Mouse (Mus musculus) kidney, postnatal 25 days (tissue): ENCODE results near the gene Scfd2.

Experiments
- DNase-seq, 2 experiments: peaks; one replicate each; pipeline ENCODE4 v3.0.0; 2021; ENCODE audit warnings: mixed read lengths in 2 of 2

Scfd2 gene

GRCm38 (mm10) chr5:74230525-74230924 lies 301.0 kb downstream of the Scfd2 start:
- DNase-seq: no peak

- no peak for DNase-seq
Measured at GRCm38 (mm10) chr5:74229775-74230413, 301.7 kb downstream of the Scfd2 start.

- DNase-seq: no peak
Measured at GRCm38 (mm10) chr5:74228938-74229337, 302.6 kb downstream of the Scfd2 start.

- DNase-seq: peak in 1 of 2 experiments; percentile 18
Measured at GRCm38 (mm10) chr5:74227352-74227751, 304.2 kb downstream of the Scfd2 start.

- DNase-seq: no peak
Measured at GRCm38 (mm10) chr5:74226183-74226582, 305.4 kb downstream of the Scfd2 start.

GRCm38 (mm10) chr5:74224480-74224879 lies 307.1 kb downstream of the Scfd2 start:
- no peak for DNase-seq

GRCm38 (mm10) chr5:74222626-74223025 lies 308.9 kb downstream of the Scfd2 start:
- DNase-seq: no peak

- no peak for DNase-seq
Measured at GRCm38 (mm10) chr5:74218524-74218923, 313.0 kb downstream of the Scfd2 start.

- DNase-seq: no peak
Measured at GRCm38 (mm10) chr5:74215125-74215524, 316.4 kb downstream of the Scfd2 start.

GRCm38 (mm10) chr5:74214501-74215110 lies 317.0 kb downstream of the Scfd2 start:
- no peak for DNase-seq

- no peak for DNase-seq
Measured at GRCm38 (mm10) chr5:74211346-74211745, 320.2 kb downstream of the Scfd2 start.

GRCm38 (mm10) chr5:74209640-74210039 lies 321.9 kb downstream of the Scfd2 start:
- no peak for DNase-seq

- DNase-seq: no peak
Measured at GRCm38 (mm10) chr5:74208438-74208837, 323.1 kb downstream of the Scfd2 start.

GRCm38 (mm10) chr5:74207209-74207608 lies 324.4 kb downstream of the Scfd2 start:
- DNase-seq: no peak

GRCm38 (mm10) chr5:74206649-74207048 lies 324.9 kb downstream of the Scfd2 start:
- DNase-seq: no peak

- no peak for DNase-seq
Measured at GRCm38 (mm10) chr5:74206038-74206437, 325.5 kb downstream of the Scfd2 start.

- DNase-seq: no peak
Measured at GRCm38 (mm10) chr5:74205509-74205908, 326.1 kb downstream of the Scfd2 start.

GRCm38 (mm10) chr5:74204465-74204864 lies 327.1 kb downstream of the Scfd2 start:
- DNase-seq: no peak

GRCm38 (mm10) chr5:74202515-74202914 lies 329.0 kb downstream of the Scfd2 start:
- DNase-seq: no peak

- DNase-seq: no peak
Measured at GRCm38 (mm10) chr5:74201570-74202357, 329.8 kb downstream of the Scfd2 start.

GRCm38 (mm10) chr5:74200481-74200880 lies 331.1 kb downstream of the Scfd2 start:
- no peak for DNase-seq

- DNase-seq: no peak
Measured at GRCm38 (mm10) chr5:74199793-74200192, 331.8 kb downstream of the Scfd2 start.

- DNase-seq: no peak
Measured at GRCm38 (mm10) chr5:74198446-74198845, 333.1 kb downstream of the Scfd2 start.
